Mouse (Mus musculus): Measurements from ENCODE around the gene Hexdc. TPM values are rescaled to one million over a fixed set of nuclear protein-coding genes. Genes with fewer than 3 reads are reported as not detected.

Gene Hexdc
- polyA plus RNA-seq, 1 experiment from 2014 or later, result 7.8 TPM

DNA sequence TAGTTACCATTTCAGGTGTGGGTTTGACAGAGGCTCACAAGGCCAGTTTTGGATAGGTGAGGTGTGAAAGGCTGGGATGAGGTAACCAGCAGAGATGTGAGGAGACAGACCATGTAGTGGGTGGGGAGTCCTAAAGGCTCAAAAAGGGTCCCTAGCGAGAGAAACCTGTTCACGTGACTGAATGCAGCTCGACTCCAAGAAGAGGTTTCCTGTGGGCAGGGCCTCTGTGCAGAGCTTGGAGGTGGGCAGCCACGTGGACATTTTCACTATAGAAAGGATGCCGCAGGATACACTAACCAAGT lies 423 bp upstream of the Hexdc start:
- no peak overlapping the region for H3K27ac ChIP-seq (ENCODE audit: low read depth, low read length)
- H3K27me3 ChIP-seq (ENCODE audit: control insufficient read depth, insufficient read depth, low read length), result no peaks in the 10 kb centered on the region
- peak overlapping the region; percentile 20 for H3K9ac ChIP-seq (ENCODE audit: low read length)
- ATAC-seq (replicated peaks; ENCODE audit: low FRiP score) (no peak), DNase-seq (ENCODE audit: low spot score) (no peak)
- H3K4me2 ChIP-seq (ENCODE audit: low read depth, low read length, severe bottlenecking), result peak overlapping the region; percentile 70
- H3K36me3 ChIP-seq (ENCODE audit: control insufficient read depth, insufficient read depth, low read length), result no peaks in the 10 kb centered on the region
- H3K4me3 ChIP-seq (ENCODE audit: low read depth, low read length), result peak overlapping the region; percentile 71
- H3K9me3 ChIP-seq (ENCODE audit: control insufficient read depth, low read length), result no peaks in the 10 kb centered on the region
- 0 out of 2 replicates have a peak, but pooled peaks cover 2% of the 10 kb centered on the region for H3K4me1 ChIP-seq (replicated peaks; ENCODE audit: control insufficient read depth, insufficient read depth, low read length)
- WGBS, result 0% methylated on average over 5 of the region's 5 CpGs

DNA sequence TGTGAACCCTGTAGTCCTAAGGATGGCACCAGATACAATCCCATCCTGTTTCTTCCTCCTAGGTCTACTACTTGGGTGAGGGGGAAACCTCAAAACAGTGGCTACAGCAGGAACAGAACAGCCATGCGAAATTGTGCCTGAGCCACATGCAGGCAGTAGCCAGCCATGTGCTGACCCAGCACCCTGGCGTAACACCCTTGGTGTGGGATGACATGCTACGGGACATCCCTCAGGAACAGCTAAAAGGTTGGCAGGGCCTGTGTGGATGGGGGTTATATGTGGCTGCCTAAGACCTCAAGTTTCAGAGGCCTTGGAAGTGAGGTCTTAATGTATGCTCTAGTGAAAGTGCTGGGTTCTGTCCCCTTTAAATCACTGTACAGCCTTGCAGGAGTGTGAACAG lies 12.6 kb downstream of the Hexdc start:
- Histone ChIP-seq H3K4me3 (ENCODE audit: low read depth, low read length) (no peak overlapping the region), H3K4me2 (ENCODE audit: low read depth, low read length, severe bottlenecking) (no peak overlapping the region), H3K9ac (ENCODE audit: low read length) (no peak overlapping the region), H3K36me3 (ENCODE audit: control insufficient read depth, insufficient read depth, low read length) (no peaks in the 10 kb centered on the region), H3K9me3 (ENCODE audit: control insufficient read depth, low read length) (no peaks in the 10 kb centered on the region), H3K27ac (ENCODE audit: low read depth, low read length) (no peak overlapping the region), H3K27me3 (ENCODE audit: control insufficient read depth, insufficient read depth, low read length) (no peaks in the 10 kb centered on the region), H3K4me1 (replicated peaks; ENCODE audit: control insufficient read depth, insufficient read depth, low read length) (no peaks in the 10 kb centered on the region)
- no peak for DNase-seq (ENCODE audit: low spot score)
- 89% methylated on average over 3 of the region's 3 CpGs for WGBS
- no peak for ATAC-seq (replicated peaks; ENCODE audit: low FRiP score)

DNA sequence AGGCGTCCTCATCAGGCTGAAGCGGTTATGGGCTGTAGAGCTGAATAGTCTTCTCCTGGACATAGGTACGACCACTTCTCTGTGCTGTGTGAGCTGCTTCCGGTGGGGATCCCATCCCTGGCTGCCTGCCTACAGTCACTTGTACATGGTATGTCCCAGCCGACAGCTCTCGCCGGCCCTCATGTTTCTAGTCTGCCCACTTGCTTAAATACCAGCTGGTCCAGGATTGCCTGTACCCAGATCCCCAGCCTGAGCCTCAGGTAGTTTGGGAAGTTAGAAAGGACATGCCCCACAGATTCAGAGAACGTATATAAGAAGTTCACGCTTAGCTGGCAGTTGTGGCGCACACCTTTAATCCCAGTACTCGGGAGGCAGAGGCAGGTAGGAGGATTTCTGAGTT lies 15.5 kb downstream of the Hexdc start:
- Histone ChIP-seq H3K4me3 (ENCODE audit: low read depth, low read length) (no peak overlapping the region), H3K27ac (ENCODE audit: low read depth, low read length) (no peak overlapping the region), H3K4me2 (ENCODE audit: low read depth, low read length, severe bottlenecking) (no peak overlapping the region), H3K27me3 (ENCODE audit: control insufficient read depth, insufficient read depth, low read length) (no peaks in the 10 kb centered on the region), H3K36me3 (ENCODE audit: control insufficient read depth, insufficient read depth, low read length) (peaks cover 3% of the 10 kb centered on the region; the same call in 1 of the 2 replicates), H3K9me3 (ENCODE audit: control insufficient read depth, low read length) (no peaks in the 10 kb centered on the region), H3K4me1 (replicated peaks; ENCODE audit: control insufficient read depth, insufficient read depth, low read length) (no peaks in the 10 kb centered on the region), H3K9ac (ENCODE audit: low read length) (no peak overlapping the region)
- ATAC-seq (replicated peaks; ENCODE audit: low FRiP score) (no peak), DNase-seq (ENCODE audit: low spot score) (no peak)
- WGBS, result 91% methylated on average over 11 of the region's 11 CpGs

DNA sequence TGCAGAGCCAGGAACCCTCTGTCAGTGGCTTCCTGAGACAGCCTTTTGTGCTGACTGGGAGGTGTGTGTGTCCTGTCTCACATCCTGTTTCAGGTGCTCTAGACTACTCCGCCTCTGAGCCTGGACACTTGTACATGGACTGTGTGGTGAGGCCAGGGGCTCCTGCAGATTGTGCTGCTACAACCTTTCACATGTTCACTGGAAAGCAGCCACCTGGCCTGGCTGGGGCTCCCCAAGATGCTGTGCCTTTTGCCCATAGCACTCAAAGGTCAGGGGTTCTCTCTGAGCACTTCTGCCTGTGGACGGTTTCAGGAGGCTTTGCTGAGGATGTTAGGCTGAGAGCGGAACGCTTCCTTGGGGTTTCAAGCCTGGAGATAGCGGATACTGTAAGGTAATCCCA lies 16.5 kb downstream of the Hexdc start:
- no peaks in the 10 kb centered on the region for H3K4me1 ChIP-seq (replicated peaks; ENCODE audit: control insufficient read depth, insufficient read depth, low read length)
- 92% methylated on average over 5 of the region's 5 CpGs for WGBS
- no peak overlapping the region for H3K27ac ChIP-seq (ENCODE audit: low read depth, low read length)
- no peaks in the 10 kb centered on the region for H3K9me3 ChIP-seq (ENCODE audit: control insufficient read depth, low read length)
- no peaks in the 10 kb centered on the region for H3K27me3 ChIP-seq (ENCODE audit: control insufficient read depth, insufficient read depth, low read length)
- DNase-seq (ENCODE audit: low spot score) (no peak), ATAC-seq (replicated peaks; ENCODE audit: low FRiP score) (no peak)
- peaks cover 3% of the 10 kb centered on the region; the same call in 1 of the 2 replicates for H3K36me3 ChIP-seq (ENCODE audit: control insufficient read depth, insufficient read depth, low read length)
- H3K9ac ChIP-seq (ENCODE audit: low read length), result no peak overlapping the region
- H3K4me3 ChIP-seq (ENCODE audit: low read depth, low read length), result no peak overlapping the region
- no peak overlapping the region for H3K4me2 ChIP-seq (ENCODE audit: low read depth, low read length, severe bottlenecking)

DNA sequence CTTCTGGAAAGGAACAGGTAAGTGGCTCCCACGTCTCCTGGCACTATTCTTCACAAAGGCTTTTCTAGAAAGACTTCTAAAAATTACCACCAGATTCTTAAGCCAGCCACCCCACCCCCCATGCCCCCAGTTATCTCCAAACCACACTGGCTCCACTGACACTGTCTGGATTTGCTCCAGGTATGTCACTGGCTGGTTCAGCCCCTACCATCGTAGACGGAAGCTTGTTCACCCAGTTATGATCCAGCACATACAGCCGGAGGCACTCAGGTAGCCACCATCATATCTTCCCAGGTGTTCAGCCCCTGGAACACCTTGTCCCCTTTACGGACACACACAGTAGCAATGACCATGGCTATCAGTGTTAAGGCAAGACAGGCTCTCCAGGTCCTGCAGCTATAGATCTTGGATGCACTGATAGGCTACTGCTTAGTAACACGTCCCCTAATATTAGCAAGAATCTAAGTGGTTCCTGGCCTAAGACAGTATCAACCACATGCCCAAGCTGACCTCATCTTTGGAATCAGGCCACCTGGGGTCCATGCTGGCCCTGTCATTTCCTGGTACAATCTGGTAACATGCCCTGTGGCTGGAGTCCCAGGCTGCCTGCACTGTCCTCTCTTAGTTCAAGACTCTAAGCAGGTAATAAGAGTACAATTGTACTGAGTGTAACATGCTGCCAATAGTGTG lies 17.2 kb downstream of the Hexdc start:
- H3K4me3 ChIP-seq (ENCODE audit: low read depth, low read length), result no peak overlapping the region
- DNase-seq (ENCODE audit: low spot score), result no peak
- no peak overlapping the region for H3K9ac ChIP-seq (ENCODE audit: low read length)
- no peaks in the 10 kb centered on the region for H3K4me1 ChIP-seq (replicated peaks; ENCODE audit: control insufficient read depth, insufficient read depth, low read length)
- 89% methylated on average over 6 of the region's 6 CpGs for WGBS
- H3K27ac ChIP-seq (ENCODE audit: low read depth, low read length), result no peak overlapping the region
- peaks cover 3% of the 10 kb centered on the region; the same call in 1 of the 2 replicates for H3K36me3 ChIP-seq (ENCODE audit: control insufficient read depth, insufficient read depth, low read length)
- no peaks in the 10 kb centered on the region for H3K27me3 ChIP-seq (ENCODE audit: control insufficient read depth, insufficient read depth, low read length)
- H3K9me3 ChIP-seq (ENCODE audit: control insufficient read depth, low read length), result no peaks in the 10 kb centered on the region
- ATAC-seq (replicated peaks; ENCODE audit: low FRiP score), result no peak
- no peak overlapping the region for H3K4me2 ChIP-seq (ENCODE audit: low read depth, low read length, severe bottlenecking)

DNA sequence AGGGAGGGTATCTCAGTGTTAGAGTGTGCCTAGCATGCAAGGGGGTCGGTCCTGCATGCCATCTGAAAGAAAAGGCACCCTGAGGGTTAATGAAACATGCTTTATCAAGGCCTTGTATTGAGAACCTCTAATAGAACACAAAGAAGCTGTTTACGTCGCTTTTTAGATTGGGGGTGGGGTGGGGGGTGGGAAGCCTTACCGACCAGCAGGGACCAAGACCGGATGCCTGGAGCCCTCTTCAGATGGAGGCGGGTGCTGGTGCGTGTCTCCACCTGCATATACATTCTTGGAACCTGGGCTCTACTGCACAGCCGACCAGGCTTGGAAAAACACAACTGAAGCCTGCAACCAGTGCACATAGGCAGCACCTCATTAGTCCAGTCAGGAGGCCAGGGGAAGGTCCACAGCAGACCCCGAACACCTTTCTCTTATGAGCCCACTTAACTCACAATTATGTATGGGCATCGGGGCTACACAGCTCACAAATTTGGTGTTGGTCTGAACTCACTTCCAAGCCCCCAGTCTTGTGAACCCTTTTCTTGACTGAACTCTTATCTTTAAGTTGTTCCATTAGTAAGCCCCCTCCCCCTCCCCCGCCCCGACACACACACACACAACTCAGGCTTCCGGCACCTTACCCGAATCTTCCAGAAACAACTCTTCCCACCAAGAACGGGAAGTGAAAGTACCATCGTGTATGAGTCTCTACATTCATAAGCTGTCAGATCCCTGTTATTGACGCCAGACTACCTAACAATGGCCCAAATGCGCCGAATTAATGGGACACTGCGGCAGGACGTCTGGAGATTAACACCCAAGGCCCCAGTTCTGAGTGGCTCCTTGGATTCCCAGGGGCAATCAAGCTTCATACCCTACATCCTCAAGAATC lies 24.1 kb downstream of the Hexdc start:
- no peak for DNase-seq (ENCODE audit: low spot score)
- peak overlapping the region; percentile 71 for H3K9ac ChIP-seq (ENCODE audit: low read length)

DNA sequence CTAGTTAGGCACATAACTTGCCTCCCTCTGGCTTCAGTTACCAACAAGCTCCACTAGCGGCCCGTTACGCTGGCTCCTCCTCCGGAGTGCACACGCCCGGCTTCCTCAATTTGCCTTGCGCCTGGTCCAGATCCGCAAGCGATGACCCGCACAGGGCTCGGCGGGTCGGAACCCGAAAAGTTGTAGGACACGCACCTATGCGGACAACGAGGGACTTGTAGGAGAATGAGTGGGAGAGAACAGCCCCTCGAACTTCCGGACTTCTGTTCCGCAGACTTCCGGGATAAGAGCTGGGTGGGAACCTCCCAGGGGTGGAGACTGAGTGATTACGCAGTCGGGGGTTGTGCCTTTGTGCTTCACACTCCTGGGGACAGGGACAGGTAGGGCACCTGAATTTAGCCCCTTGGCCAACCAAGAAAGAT lies 24.8 kb downstream of the Hexdc start, which contains the start of gene Cybc1:
Gene Cybc1, minus strand, starts transcription at position 305 of the 422 bp plus-strand sequence.
- peak; percentile 71 for DNase-seq (ENCODE audit: low spot score)
- peaks cover 5% of the 10 kb centered on the region; the same call in 1 of the 2 replicates for H3K4me1 ChIP-seq (replicated peaks; ENCODE audit: control insufficient read depth, insufficient read depth, low read length)
- H3K27ac ChIP-seq (ENCODE audit: low read depth, low read length), result no peak within 1 kb of the TSS
- peak within 1 kb of the TSS; percentile 71 for H3K9ac ChIP-seq (ENCODE audit: low read length)
- H3K27me3 ChIP-seq (ENCODE audit: control insufficient read depth, insufficient read depth, low read length), result no peaks in the 10 kb centered on the region
- H3K9me3 ChIP-seq (ENCODE audit: control insufficient read depth, low read length), result no peaks in the 10 kb centered on the region
- WGBS, result under 1% methylated on average over 23 of the region's 23 CpGs
- H3K4me3 ChIP-seq (ENCODE audit: low read depth, low read length), result peak within 1 kb of the TSS; percentile 74
- H3K36me3 ChIP-seq (ENCODE audit: control insufficient read depth, insufficient read depth, low read length), result no peaks in the 10 kb centered on the region; the same call in 1 of the 2 replicates
- H3K4me2 ChIP-seq (ENCODE audit: low read depth, low read length, severe bottlenecking), result peak within 1 kb of the TSS; percentile 89
- ATAC-seq (replicated peaks; ENCODE audit: low FRiP score), result peak; percentile 88

More for the DNA sequence above, 24.1 kb downstream of the Hexdc start:
- Histone ChIP-seq H3K36me3 (ENCODE audit: control insufficient read depth, insufficient read depth, low read length) (no peaks in the 10 kb centered on the region; the same call in 1 of the 2 replicates), H3K9me3 (ENCODE audit: control insufficient read depth, low read length) (no peaks in the 10 kb centered on the region), H3K4me3 (ENCODE audit: low read depth, low read length) (peak overlapping the region; percentile 74), H3K4me2 (ENCODE audit: low read depth, low read length, severe bottlenecking) (peak overlapping the region; percentile 89), H3K4me1 (replicated peaks; ENCODE audit: control insufficient read depth, insufficient read depth, low read length) (peaks cover 5% of the 10 kb centered on the region; the same call in 1 of the 2 replicates), H3K27ac (ENCODE audit: low read depth, low read length) (no peak overlapping the region), H3K27me3 (ENCODE audit: control insufficient read depth, insufficient read depth, low read length) (no peaks in the 10 kb centered on the region)
- no peak; the same call in 1 of the 2 replicates for ATAC-seq (replicated peaks; ENCODE audit: low FRiP score)
- 31% methylated on average over 21 of the region's 21 CpGs for WGBS

DNA sequence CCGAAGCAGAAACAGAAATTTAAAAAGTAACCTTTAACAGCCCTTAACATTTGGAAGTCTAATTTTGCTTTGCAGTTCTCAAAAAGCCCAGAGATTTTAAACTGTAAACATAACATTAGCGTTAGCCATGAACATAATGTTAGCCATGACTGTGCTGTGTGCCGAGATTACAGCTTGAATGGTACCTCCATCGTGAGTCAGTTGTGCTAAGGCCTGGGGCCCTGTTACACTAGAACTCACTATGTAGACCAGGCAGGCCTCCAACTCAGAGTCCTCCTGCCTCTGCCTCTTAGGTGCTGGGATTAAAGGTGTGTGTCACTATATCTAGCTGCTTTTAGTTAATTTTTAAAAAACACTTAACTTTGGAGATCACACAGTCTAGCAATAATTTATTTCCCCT lies 27.0 kb downstream of the Hexdc start:
- DNase-seq (ENCODE audit: low spot score), result no peak
- H3K27me3 ChIP-seq (ENCODE audit: control insufficient read depth, insufficient read depth, low read length), result no peaks in the 10 kb centered on the region
- H3K36me3 ChIP-seq (ENCODE audit: control insufficient read depth, insufficient read depth, low read length), result no peaks in the 10 kb centered on the region
- no peak overlapping the region for H3K27ac ChIP-seq (ENCODE audit: low read depth, low read length)
- H3K4me3 ChIP-seq (ENCODE audit: low read depth, low read length), result no peak overlapping the region
- H3K9ac ChIP-seq (ENCODE audit: low read length), result no peak overlapping the region
- H3K4me2 ChIP-seq (ENCODE audit: low read depth, low read length, severe bottlenecking), result no peak overlapping the region
- H3K9me3 ChIP-seq (ENCODE audit: control insufficient read depth, low read length), result no peaks in the 10 kb centered on the region
- 77% methylated on average over 4 of the region's 4 CpGs for WGBS
- no peak for ATAC-seq (replicated peaks; ENCODE audit: low FRiP score)
- H3K4me1 ChIP-seq (replicated peaks; ENCODE audit: control insufficient read depth, insufficient read depth, low read length), result peaks cover 6% of the 10 kb centered on the region
